Mouse (Mus musculus): Measurements from ENCODE around the gene Rab31. TPM values are rescaled to one million over a fixed set of nuclear protein-coding genes. Genes with fewer than 3 reads are reported as not detected.
A peak's percentile ranks its signal among the peaks of the same experiment; 100 is the strongest.

Rab31 gene
- total and polyA plus RNA-seq, 3 experiments = 0.79 to 2.8 (median 1.2) TPM

- no peaks in the 10 kb centered on the region for H3K36me3 ChIP-seq (replicated peaks in 1 of 2; ENCODE audit: control insufficient read depth in 1 of 2, insufficient read depth in 1 of 2, low read length in 1 of 2)
Observed at GRCm38 (mm10) chr17:65726274-65726673, 46.3 kb downstream of the Rab31 start.

DNA sequence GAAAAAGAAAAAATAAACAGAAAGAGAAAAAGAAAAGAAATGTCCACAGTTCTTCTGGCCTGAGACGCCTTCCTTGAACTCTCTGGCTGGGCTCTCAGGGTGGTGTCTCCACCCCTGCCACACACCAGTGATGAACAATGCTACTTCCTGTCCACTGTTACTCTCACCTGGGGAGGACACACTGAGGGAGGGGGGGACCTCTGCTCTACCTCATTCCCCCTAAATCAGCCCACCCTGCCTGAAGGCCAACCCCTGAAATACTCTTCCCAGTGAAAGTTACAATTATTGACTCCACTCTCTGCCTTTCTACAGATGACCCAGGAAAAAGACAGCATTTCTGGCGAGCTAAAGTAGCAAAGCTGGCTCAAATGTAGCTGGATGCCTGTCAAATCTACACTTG, 46.7 kb downstream of the Rab31 start:
- DNase-seq (ENCODE audit: extremely low read depth) = no peak
- Histone ChIP-seq H3K9ac (ENCODE audit: insufficient read depth, low read depth) (no peak overlapping the region), H3K27ac (ENCODE audit: insufficient read depth, low read depth) (no peak overlapping the region), H3K4me3 (replicated peaks in 1 of 3; ENCODE audit: low read depth in 2 of 3, low read length in 2 of 3, poor library complexity in 1 of 3) (no peak overlapping the region), H3K4me2 (ENCODE audit: insufficient read depth, low read depth, poor library complexity, severe bottlenecking) (no peak overlapping the region), H3K36me3 (replicated peaks in 1 of 2; ENCODE audit: control insufficient read depth in 1 of 2, insufficient read depth in 1 of 2, low read length in 1 of 2) (no peaks in the 10 kb centered on the region), H3K27me3 (replicated peaks) (no peaks in the 10 kb centered on the region), H3K4me1 (ENCODE audit: control insufficient read depth in 1 of 2, insufficient read depth in 2 of 2) (peaks cover 4 to 33% of the 10 kb centered on the region in 2 experiments; a peak in 3 of 4 replicates), H3K79me2 (replicated peaks; ENCODE audit: control insufficient read depth, extremely low read depth, insufficient read depth, poor library complexity, severe bottlenecking) (no peaks in the 10 kb centered on the region), H3K9me3 (replicated peaks; ENCODE audit: low read length) (peaks cover 3% of the 10 kb centered on the region)
- dilution Hi-C loops (cut with MboI; ENCODE audit: extremely low pct_ligation_motif_present, extremely low pct_unique_long_range_greater_than_20kb, low sequenced_read_pairs) (no loop called here), in situ Hi-C loops (cut with MboI; ENCODE audit: low pct_ligation_motif_present, low pct_unique_long_range_greater_than_20kb, low sequenced_read_pairs) (no loop called here)
- no peak for TF ChIP-seq E2F4 (IDR thresholded peaks at IDR 0.05; ENCODE audit: insufficient replicate concordance, low read depth, low read length)
- TF ChIP-seq ZMIZ1 (IDR thresholded peaks at IDR 0.05; ENCODE audit: low read depth, low read length) = no peak
- no peak for TF ChIP-seq USF2 (conservative IDR thresholded peaks at IDR 0.05; ENCODE audit: low read depth, low read length)
- TF ChIP-seq NELFE (IDR thresholded peaks at IDR 0.05; ENCODE audit: low read depth, low read length) = no peak
- no peak for TF ChIP-seq CHD1 (IDR thresholded peaks at IDR 0.05; ENCODE audit: low read depth, low read length)
- no peak for TF ChIP-seq POLR2A (IDR thresholded peaks at IDR 0.05; ENCODE audit: low read depth, low read length)
- TF ChIP-seq TCF12 (IDR thresholded peaks at IDR 0.05; ENCODE audit: low read depth, low read length) = no peak
- TF ChIP-seq SMC3 (IDR thresholded peaks at IDR 0.05; ENCODE audit: low read depth, low read length) = no peak
- no peak for TF ChIP-seq ETS1 (conservative IDR thresholded peaks at IDR 0.05; ENCODE audit: low read depth, low read length)
- no peak for TF ChIP-seq BHLHE40 (IDR thresholded peaks at IDR 0.05; ENCODE audit: low read depth, low read length)
- TF ChIP-seq IRF4 (IDR thresholded peaks at IDR 0.05; ENCODE audit: low read depth, low read length) = no peak
- TF ChIP-seq MAX (IDR thresholded peaks at IDR 0.05; ENCODE audit: low read length) = no peak
- no peak for TF ChIP-seq HCFC1 (IDR thresholded peaks at IDR 0.05; ENCODE audit: low read depth, low read length)
- TF ChIP-seq PAX5 (IDR thresholded peaks at IDR 0.05; ENCODE audit: low read length) = no peak
- no peak for TF ChIP-seq JUN (IDR thresholded peaks at IDR 0.05; ENCODE audit: insufficient read depth, low read depth, low read length)
- no peak for TF ChIP-seq GABPA (IDR thresholded peaks at IDR 0.05; ENCODE audit: insufficient replicate concordance, low read depth, low read length)
- no peak for TF ChIP-seq MAFK (IDR thresholded peaks at IDR 0.05; ENCODE audit: insufficient replicate concordance, low read length)

More at GRCm38 (mm10) chr17:65726274-65726673, 46.3 kb downstream of the Rab31 start:
- Histone ChIP-seq H3K79me2 (replicated peaks; ENCODE audit: control insufficient read depth, extremely low read depth, insufficient read depth, poor library complexity, severe bottlenecking) (no peaks in the 10 kb centered on the region), H3K4me3 (replicated peaks in 1 of 3; ENCODE audit: low read depth in 2 of 3, low read length in 2 of 3, poor library complexity in 1 of 3) (no peak overlapping the region), H3K9ac (ENCODE audit: insufficient read depth, low read depth) (peak overlapping the region; percentile 13; the same call in 1 of the 2 replicates), H3K27ac (ENCODE audit: insufficient read depth, low read depth) (no peak overlapping the region), H3K27me3 (replicated peaks) (no peaks in the 10 kb centered on the region), H3K4me2 (ENCODE audit: insufficient read depth, low read depth, poor library complexity, severe bottlenecking) (peak overlapping the region; percentile 70; the same call in 1 of the 2 replicates), H3K9me3 (replicated peaks; ENCODE audit: low read length) (peaks cover 3% of the 10 kb centered on the region), H3K4me1 (ENCODE audit: control insufficient read depth in 1 of 2, insufficient read depth in 2 of 2) (peaks cover 4 to 33% of the 10 kb centered on the region in 2 experiments; a peak in 3 of 4 replicates)
- peak; percentile 47 for DNase-seq (ENCODE audit: extremely low read depth)
- in situ Hi-C loops (cut with MboI; ENCODE audit: low pct_ligation_motif_present, low pct_unique_long_range_greater_than_20kb, low sequenced_read_pairs) = no loop called here
- dilution Hi-C loops (cut with MboI; ENCODE audit: extremely low pct_ligation_motif_present, extremely low pct_unique_long_range_greater_than_20kb, low sequenced_read_pairs) = no loop called here
- TF ChIP-seq BHLHE40 (IDR thresholded peaks at IDR 0.05; ENCODE audit: low read depth, low read length) (no peak), SMC3 (IDR thresholded peaks at IDR 0.05; ENCODE audit: low read depth, low read length) (peak; percentile 16; the same call in 1 of the 2 replicates), CHD2 (IDR thresholded peaks at IDR 0.05; ENCODE audit: low read length) (peak; percentile 51), CTCF (conservative IDR thresholded peaks at IDR 0.05 in 1 of 2, IDR thresholded peaks at IDR 0.05 in 1 of 2; ENCODE audit: low read depth in 2 of 2, low read length in 2 of 2) (peak; percentile 33 to 60; a peak in 3 of 4 replicates)

All from CH12.LX (cell line).